Mouse (Mus musculus) Patski (cell line): Measurements from ENCODE around the gene Olfr96. TPM values are rescaled to one million over a fixed set of nuclear protein-coding genes. Genes with fewer than 3 reads are reported as not detected.
"Not testable (repeated sequence)": the region's sequence is repeated elsewhere in the genome, so short reads cannot be mapped to it uniquely, and the experiment has no call there.

ENCODE experiments used
- ATAC-seq: fragments of 100-300 bp; one replicate; pipeline ENCODE4 v1.8.0; 2021
- CTCF ChIA-PET: fragments of 350-600 bp; sonication (Branson Sonifier 250); formaldehyde crosslinking; loops from one replicate; lab custom pipeline; 2022; ENCODE audit warnings: inconsistent platforms; lab: Charles Lee
- POLR2A ChIA-PET: fragments of 350-600 bp; sonication (Branson Sonifier 250); formaldehyde crosslinking; loops from one replicate; lab custom pipeline; 2022; ENCODE audit warnings: antibody characterized with exemption, inconsistent platforms; lab: Charles Lee
- DNase-seq: peaks from one replicate; pipeline ENCODE4 v3.0.0-alpha.2; 2011; ENCODE audit warnings: low read depth, low spot score
- H3K27me3 ChIP-seq: fragments of 371-371 bp; one replicate; pipeline ENCODE4 v1.5.1; 2021
- CTCF ChIP-seq: fragments of 100-300 bp; IDR thresholded peaks from one replicate; pipeline ENCODE4 v1.5.1; 2021
- in situ Hi-C: fragments of 300-500 bp; cut with MboI; formaldehyde crosslinking; loops from 3 replicates; pipeline ENCODE4 v1.11.1; 2018; ENCODE audit warnings: low pct_unique_long_range_greater_than_20kb, mixed read lengths
- polyA plus RNA-seq: library from polyadenylated mRNA; unstranded; gene quantifications from one replicate; pipeline ENCODE4 v1.2.3, GENCODE M21; 2021

Gene Olfr96
- polyA plus RNA-seq, 1 experiment from 2014 or later = not detected

DNA sequence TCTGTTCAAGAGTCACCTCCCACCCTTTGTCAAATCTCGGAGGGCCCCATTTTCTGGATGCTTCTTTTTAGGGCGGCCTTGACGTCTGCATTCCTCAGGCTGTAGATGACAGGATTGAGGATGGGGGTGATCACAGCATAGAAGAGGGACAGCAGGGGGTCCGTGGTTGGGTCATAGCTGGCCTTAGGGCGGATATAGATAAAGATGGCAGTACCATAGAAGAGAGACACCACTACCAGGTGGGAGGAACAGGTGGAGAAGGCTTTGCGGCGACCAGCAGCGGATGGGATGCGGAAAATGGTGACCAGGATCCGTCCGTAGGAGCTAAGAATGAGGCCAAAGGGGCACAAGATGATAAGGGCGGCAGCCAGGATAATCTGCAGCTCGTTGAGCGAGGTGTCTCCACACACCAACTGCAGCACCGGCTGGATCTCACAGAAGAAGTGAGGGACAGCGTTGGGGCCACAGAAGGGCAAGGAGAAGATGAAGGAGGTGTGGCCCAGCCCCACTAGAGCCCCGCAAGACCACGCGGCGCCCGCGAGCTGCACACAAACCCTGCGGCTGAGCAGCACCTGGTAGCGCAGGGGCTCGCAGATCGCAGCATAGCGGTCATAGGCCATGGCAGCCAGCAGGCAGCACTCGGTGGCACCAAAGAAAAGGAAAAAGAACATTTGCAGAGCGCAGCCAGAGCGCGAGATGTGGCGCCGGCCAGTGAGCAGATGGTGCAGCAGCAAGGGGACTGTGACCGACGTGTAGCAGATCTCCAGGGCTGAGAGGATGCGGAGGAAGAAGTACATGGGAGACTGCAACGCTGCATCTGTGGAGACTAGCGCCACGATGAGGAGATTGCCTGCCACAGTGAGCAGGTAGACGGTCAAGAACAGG lies 8.8 kb upstream of the Olfr96 start:
- CTCF ChIA-PET = interaction anchor here (0.7 kb wide), 1 partner anchor 15 kb away, joined by 3 read pairs; no protein-coding TSS in a partner anchor
- ATAC-seq (no peak), DNase-seq (no peak)
- in situ Hi-C loops = no loop called here
- POLR2A ChIA-PET = no interaction called here
- peaks cover 21% of the 10 kb centered on the region for H3K27me3 ChIP-seq
- TF ChIP-seq CTCF = no peak

DNA sequence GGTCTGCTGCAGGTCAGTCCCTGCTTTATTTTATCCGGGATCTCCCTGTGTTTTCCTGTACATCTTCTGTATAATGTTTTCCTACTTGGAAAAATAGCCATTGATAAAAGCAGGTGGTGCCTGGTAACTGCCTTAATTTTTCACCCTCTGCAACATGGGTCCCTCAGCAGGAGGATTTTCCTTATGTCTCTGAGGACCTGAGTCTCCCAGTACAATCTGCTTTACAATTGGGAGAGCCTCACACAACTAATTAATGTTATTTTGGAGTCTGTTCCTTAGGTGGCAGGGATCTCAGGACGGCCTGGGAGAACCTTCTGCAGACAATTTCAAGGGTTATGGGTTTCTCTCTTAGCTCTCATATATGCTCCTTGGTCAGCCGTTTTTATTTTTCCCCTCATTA lies 6.9 kb upstream of the Olfr96 start, which contains the start of gene Olfr95:
Gene Olfr95 (minus strand): TSS at position 101 of the 400 bp plus-strand sequence.
- in situ Hi-C loops = no loop called here
- H3K27me3 ChIP-seq = peaks cover 16% of the 10 kb centered on the region
- TF ChIP-seq CTCF = no peak
- POLR2A ChIA-PET = no interaction called here
- no peak for DNase-seq
- ATAC-seq = no peak
- CTCF ChIA-PET = interaction anchor here (0.7 kb wide), 1 partner anchor 9 kb away, joined by 3 read pairs; no protein-coding TSS in a partner anchor

DNA sequence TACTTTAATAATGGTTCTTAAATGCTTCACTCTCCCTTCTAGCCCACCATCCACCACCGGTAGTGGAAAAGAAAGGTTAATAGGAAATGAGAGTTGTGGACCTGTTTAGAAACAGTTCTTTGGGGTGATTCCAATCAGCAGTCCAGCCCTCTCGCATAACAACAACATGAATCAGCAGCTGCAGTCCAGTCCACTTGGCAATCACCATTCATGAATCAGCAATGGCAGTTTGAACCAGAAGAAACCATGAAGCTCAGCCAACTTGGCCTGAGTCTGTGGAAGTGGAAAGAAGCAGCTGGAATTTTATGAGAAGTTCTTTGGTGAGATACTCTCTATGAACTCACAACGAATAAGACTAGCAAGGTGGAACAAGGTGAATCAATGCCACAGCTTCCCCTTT lies 1.5 kb upstream of the Olfr96 start:
- ATAC-seq = no peak
- POLR2A ChIA-PET = no interaction called here
- in situ Hi-C loops = no loop called here
- H3K27me3 ChIP-seq = peaks cover 25% of the 10 kb centered on the region
- DNase-seq = no peak
- no peak for TF ChIP-seq CTCF
- CTCF ChIA-PET = interaction anchor here (1.6 kb wide), 1 partner anchor 12 kb away, joined by 3 read pairs; no protein-coding TSS in a partner anchor

DNA sequence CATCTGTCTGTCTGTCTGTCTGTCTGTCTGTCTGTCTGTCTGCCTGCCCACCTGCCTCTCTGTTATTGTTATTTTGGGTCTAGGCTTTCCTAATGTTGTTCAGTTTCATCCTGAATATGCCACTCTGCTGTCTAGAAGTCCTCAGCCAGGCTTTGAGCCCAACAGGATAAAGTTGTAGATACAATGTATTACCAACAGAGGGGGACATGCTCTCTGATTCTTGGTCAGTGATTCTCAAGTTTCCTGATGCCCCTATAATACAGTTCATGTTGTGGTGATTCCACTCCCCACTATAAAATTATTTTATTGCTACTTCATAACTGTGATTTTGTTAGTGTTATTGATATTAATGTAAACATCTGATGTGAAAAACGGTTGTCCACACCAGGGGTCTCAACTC lies 1.9 kb downstream of the Olfr96 start:
- CTCF ChIA-PET = no interaction called here
- peak; percentile 27 for TF ChIP-seq CTCF
- H3K27me3 ChIP-seq = peaks cover 38% of the 10 kb centered on the region
- no peak for ATAC-seq
- in situ Hi-C loops = no loop called here
- POLR2A ChIA-PET = no interaction called here
- DNase-seq = no peak

DNA sequence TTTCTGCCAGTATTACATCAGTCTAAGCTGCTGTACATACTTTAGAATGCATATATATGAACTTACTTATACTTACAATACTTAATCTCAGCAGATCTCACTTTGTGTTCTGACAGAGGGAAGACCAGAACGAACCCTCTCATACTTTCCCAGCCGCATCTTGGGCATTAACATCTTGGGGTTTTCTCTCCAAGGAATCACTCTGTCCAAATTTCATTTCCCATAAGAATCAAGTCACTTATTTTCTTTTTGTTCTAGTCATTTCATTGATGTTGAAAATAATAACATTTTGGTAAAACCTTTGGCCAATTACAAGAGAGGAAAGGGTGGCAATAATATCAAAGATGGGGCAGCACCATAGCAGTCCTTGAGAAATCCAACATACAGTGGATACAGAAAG lies 17.3 kb downstream of the Olfr96 start, which contains the start of gene Olfr97:
Gene Olfr97 (minus strand): TSS at position 101 of the 400 bp plus-strand sequence.
- DNase-seq, CTCF ChIA-PET, H3K27me3 ChIP-seq, in situ Hi-C loops, POLR2A ChIA-PET, ATAC-seq: not testable (repeated sequence)

- POLR2A ChIA-PET = interaction anchor here (0.6 to 0.7 kb wide), 2 partner anchors 65 to 90 kb away, joined by 3 read pairs; no protein-coding TSS in a partner anchor
These were observed 22.3 kb downstream of the Olfr96 start for GRCm38 (mm10) chr17:37242198-37242597.

GRCm38 (mm10) chr17:37246715-37247114 lies 26.8 kb downstream of the Olfr96 start:
- ATAC-seq (peak; percentile 31), DNase-seq (no peak)
- no peaks in the 10 kb centered on the region for H3K27me3 ChIP-seq
- CTCF ChIA-PET = interaction anchor here (1.1 kb wide), 1 partner anchor 353 kb away, joined by 3 read pairs; no protein-coding TSS in a partner anchor
- no peak for TF ChIP-seq CTCF
- POLR2A ChIA-PET = no interaction called here
- in situ Hi-C loops = no loop called here

More at GRCm38 (mm10) chr17:37242198-37242597, 22.3 kb downstream of the Olfr96 start:
- DNase-seq = no peak
- CTCF ChIA-PET = interaction anchor here (0.6 to 0.7 kb wide), 2 partner anchors 10 to 884 kb away, joined by 3 read pairs; no protein-coding TSS in a partner anchor
- TF ChIP-seq CTCF = no peak
- in situ Hi-C loops = no loop called here
- no peak for ATAC-seq
- H3K27me3 ChIP-seq = no peaks in the 10 kb centered on the region

DNA sequence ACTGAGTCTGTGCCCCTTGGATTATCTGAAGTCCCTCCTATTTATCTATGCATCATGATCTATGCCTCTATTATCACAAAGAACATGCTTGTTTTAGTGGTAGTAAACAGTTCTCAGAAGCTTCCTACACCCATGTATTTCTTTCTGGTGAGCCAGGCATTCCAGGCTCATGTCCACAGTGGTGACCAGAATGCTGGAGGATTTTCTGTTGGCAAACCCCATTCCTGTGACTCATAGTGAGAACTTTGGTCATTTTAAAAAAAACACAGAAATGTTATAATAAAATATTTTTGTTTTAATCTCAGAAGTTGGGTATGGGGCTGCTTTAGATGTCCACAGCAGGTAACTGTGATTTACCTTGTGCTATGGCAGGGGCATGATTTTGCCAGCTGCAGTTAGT lies 29.5 kb downstream of the Olfr96 start:
- TF ChIP-seq CTCF = no peak
- no peak for DNase-seq

DNA sequence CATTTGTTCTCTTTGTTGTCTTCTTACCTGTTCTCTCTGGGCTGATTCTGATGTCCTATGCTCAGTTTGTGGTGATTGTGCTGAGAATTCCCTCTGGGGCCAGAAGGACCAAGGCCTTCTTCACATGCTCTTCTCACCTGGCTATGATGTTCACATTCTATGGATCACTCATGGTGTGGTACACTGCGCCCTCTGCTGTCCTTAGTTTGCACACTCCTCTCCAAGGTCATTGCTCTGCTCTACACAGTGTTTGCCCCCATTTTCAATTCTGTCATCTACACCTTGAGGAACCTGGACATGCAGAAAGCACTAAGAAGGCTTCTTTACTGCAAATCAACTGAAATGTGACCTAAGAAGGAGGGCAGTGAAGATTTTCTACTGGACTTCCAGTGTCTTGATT lies 30.6 kb downstream of the Olfr96 start:
- H3K27me3 ChIP-seq = no peaks in the 10 kb centered on the region
- in situ Hi-C loops = no loop called here
- DNase-seq = no peak
- no peak for ATAC-seq
- CTCF ChIA-PET = no interaction called here
- POLR2A ChIA-PET = no interaction called here
- peak; percentile 39 for TF ChIP-seq CTCF

More for the DNA sequence above, 29.5 kb downstream of the Olfr96 start:
- no peak for ATAC-seq
- in situ Hi-C loops = no loop called here
- POLR2A ChIA-PET = no interaction called here
- H3K27me3 ChIP-seq = no peaks in the 10 kb centered on the region
- CTCF ChIA-PET = no interaction called here

DNA sequence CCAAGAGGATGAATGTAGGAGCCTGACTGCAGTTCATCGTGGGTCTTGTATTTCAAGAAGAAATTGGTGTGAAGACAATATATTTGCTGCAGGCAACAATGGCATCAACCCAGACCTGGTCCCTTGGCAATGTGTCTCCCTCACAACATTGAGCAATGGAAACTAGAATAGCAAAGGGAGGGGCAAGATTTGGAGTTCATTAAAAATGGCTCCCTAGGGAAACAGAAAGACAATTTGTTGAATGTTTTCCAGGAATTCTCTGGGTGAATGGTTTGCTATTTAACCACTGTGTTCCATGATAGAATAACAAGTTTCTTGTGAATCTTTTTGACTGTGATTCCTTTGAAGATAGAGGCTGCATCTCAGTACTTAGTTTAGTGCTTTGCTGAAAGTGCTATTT lies 43.7 kb downstream of the Olfr96 start, which contains the start of gene Olfr98:
Gene Olfr98 (minus strand): TSS at position 124 of the 400 bp plus-strand sequence.
- ATAC-seq (no peak), DNase-seq (no peak)
- H3K27me3 ChIP-seq = no peaks in the 10 kb centered on the region
- CTCF ChIA-PET = no interaction called here
- POLR2A ChIA-PET = interaction anchor here (0.6 kb wide), 1 partner anchor 241 kb away, joined by 3 read pairs; no protein-coding TSS in a partner anchor
- no peak for TF ChIP-seq CTCF
- in situ Hi-C loops = no loop called here
